Mouse (Mus musculus): ENCODE results near the gene Klhl10.

- TF ChIP-seq CTCF (IDR thresholded peaks at IDR 0.05; ENCODE audit: insufficient read depth, low read depth, low read length) (no peak), POLR2A (IDR thresholded peaks at IDR 0.05; ENCODE audit: insufficient read depth, low read depth, low read length) (no peak)
Measured at GRCm38 (mm10) chr11:100399727-100400538, 41.8 kb upstream of the Klhl10 start.

Data from olfactory bulb, adult 2 months (tissue).